Mouse (Mus musculus): ENCODE data around the gene Chil5.
"Not testable (repeated sequence)": the region's sequence is repeated elsewhere in the genome, so short reads cannot be mapped to it uniquely, and the experiment has no call there.

DNA sequence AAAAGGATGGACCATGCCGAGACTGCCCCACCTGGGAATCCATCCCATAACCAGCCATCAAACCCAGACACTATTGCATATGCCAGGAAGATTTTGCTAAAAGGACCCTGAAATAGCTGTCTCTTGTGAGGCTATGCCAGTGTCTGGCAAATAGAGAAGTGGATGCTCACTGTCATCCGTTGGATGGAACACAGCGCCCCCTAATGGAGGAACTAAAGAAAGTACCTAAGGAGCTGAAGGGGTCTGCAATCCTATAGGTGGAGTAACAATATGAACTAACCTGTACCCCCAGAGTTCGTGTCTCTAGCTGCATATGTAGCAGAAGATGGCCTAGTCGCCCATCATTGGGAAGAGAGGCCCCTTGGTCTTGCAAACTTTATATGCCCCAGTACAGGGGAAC lies 35.1 kb upstream of the Chil5 start:
- TF ChIP-seq POLR2A (IDR thresholded peaks at IDR 0.05; ENCODE audit: low read depth, low read length); CTCF (IDR thresholded peaks at IDR 0.05; ENCODE audit: borderline replicate concordance, insufficient read depth, low read length): not testable (repeated sequence)
